Mouse (Mus musculus) layer of hippocampus, adult 2 months (tissue): ENCODE data around the gene Meaf6. TPM values are rescaled to one million over a fixed set of nuclear protein-coding genes. Genes with fewer than 3 reads are reported as not detected.

Experiments
- DNase-seq, 2 experiments: peaks; one replicate each; pipeline ENCODE4 v3.0.0; 2022; ENCODE audit warnings: low spot score in 2 of 2
- H3K27ac ChIP-seq: fragments of 200-600 bp; 2 replicates; pipeline ENCODE4 v1.8.1; 2022
- H3K4me3 ChIP-seq: fragments of 200-600 bp; 2 replicates; pipeline ENCODE4 v1.8.1; 2022; ENCODE audit warnings: mild to moderate bottlenecking
- CTCF ChIP-seq: fragments of 200-600 bp; conservative IDR thresholded peaks from 2 replicates; pipeline ENCODE4 v1.8.1; 2022; ENCODE audit warnings: antibody characterized with exemption, mild to moderate bottlenecking, moderate library complexity
- total RNA-seq, 2 experiments: library from RNA; stranded (reverse); gene quantifications; 2 replicates each; pipeline ENCODE4 v1.2.3; 2021

Meaf6 gene
- total RNA-seq, 2 experiments from 2014 or later = 111 to 116 TPM

- no peak for DNase-seq
- TF ChIP-seq CTCF = no peak
- Histone ChIP-seq H3K4me3 (no peak overlapping the region), H3K27ac (no peak overlapping the region)
Observed at GRCm38 (mm10) chr4:125158081-125158480, 73.1 kb downstream of the Meaf6 start.

GRCm38 (mm10) chr4:125158581-125159317 is 73.8 kb downstream of the Meaf6 start:
- H3K27ac ChIP-seq = no peak overlapping the region
- H3K4me3 ChIP-seq = no peak overlapping the region
- DNase-seq = no peak
- TF ChIP-seq CTCF = no peak

- peak; percentile 89 to 95 for DNase-seq
- H3K4me3 ChIP-seq = peak overlapping the region; percentile 43
- no peak overlapping the region for H3K27ac ChIP-seq
- TF ChIP-seq CTCF = peak; percentile 95
Observed at GRCm38 (mm10) chr4:125160320-125160950, 75.5 kb downstream of the Meaf6 start.

GRCm38 (mm10) chr4:125160951-125161331 is 76.0 kb downstream of the Meaf6 start:
- no peak for TF ChIP-seq CTCF
- no peak overlapping the region for H3K4me3 ChIP-seq
- DNase-seq = no peak
- no peak overlapping the region for H3K27ac ChIP-seq

GRCm38 (mm10) chr4:125161392-125161791 is 76.5 kb downstream of the Meaf6 start:
- no peak for DNase-seq
- no peak overlapping the region for H3K4me3 ChIP-seq
- no peak for TF ChIP-seq CTCF
- H3K27ac ChIP-seq = no peak overlapping the region

GRCm38 (mm10) chr4:125162701-125163100 is 77.8 kb downstream of the Meaf6 start:
- Histone ChIP-seq H3K4me3 (no peak overlapping the region), H3K27ac (no peak overlapping the region)
- TF ChIP-seq CTCF = no peak
- no peak for DNase-seq

Other genes starting within 250 kb of the Meaf6 start
- gene Yrdc, start 234.5 kb upstream of the Meaf6 start, total RNA-seq = 10 to 100 TPM; 30.3 to 38.0 TPM
- gene 1110065P20Rik, start 233.9 kb upstream of the Meaf6 start, total RNA-seq = 10 to 100 TPM; 72.0 to 94.5 TPM
- 10 to 100 TPM; 52.3 to 54.4 TPM for gene Maneal, start 223.0 kb upstream of the Meaf6 start, total RNA-seq
- gene Epha10, start 204.2 kb upstream of the Meaf6 start, total RNA-seq = 10 to 100 TPM; 42.5 to 51.3 TPM
- 10 to 100 TPM; 22.1 to 23.6 TPM for gene 9930104L06Rik, start 148.1 kb upstream of the Meaf6 start, total RNA-seq
- gene Cdca8, start 145.8 kb upstream of the Meaf6 start, total RNA-seq = 1 to 10 TPM; 2.1 to 2.9 TPM
- gene Rspo1, start 98.7 kb upstream of the Meaf6 start, total RNA-seq = 1 to 10 TPM; 9.5 to 9.8 TPM
- 10 to 100 TPM; 67.9 to 76.1 TPM for gene Gnl2, start 68.5 kb upstream of the Meaf6 start, total RNA-seq
- gene Dnali1, start 19.4 kb upstream of the Meaf6 start, total RNA-seq = under 1 TPM; 0.64 to 1.00 TPM
- 10 to 100 TPM; 14.6 to 16.3 TPM for gene Snip1, start 18.5 kb upstream of the Meaf6 start, total RNA-seq
- 1 to 10 TPM; 1.1 to 1.2 TPM for gene Zc3h12a, start 42.7 kb downstream of the Meaf6 start, total RNA-seq